Mouse (Mus musculus) embryonic facial prominence, embryonic 12.5 days (tissue): ENCODE data around the gene Tedc2. TPM values are rescaled to one million over a fixed set of nuclear protein-coding genes. Genes with fewer than 3 reads are reported as not detected.

Experiments
- ATAC-seq: fragments of 200-750 bp; cut with Nextera tagmentation; 2 replicates; pipeline ENCODE4 v1.8.0; 2017; ENCODE audit not compliant: insufficient number of reproducible peaks, insufficient read depth, low FRiP score, low TSS enrichment
- H3K27ac ChIP-seq: fragments of 300-500 bp; sonication (generic); 2 replicates; pipeline ENCODE4 v1.5.1; 2016; ENCODE audit warnings: mild to moderate bottlenecking
- H3K27me3 ChIP-seq: fragments of 300-500 bp; sonication (generic); 2 replicates; pipeline ENCODE4 v1.6.1; 2016; ENCODE audit warnings: mild to moderate bottlenecking, moderate library complexity
- H3K36me3 ChIP-seq: fragments of 300-500 bp; sonication (generic); 2 replicates; pipeline ENCODE4 v1.6.1; 2016; ENCODE audit warnings: mild to moderate bottlenecking
- H3K4me1 ChIP-seq: fragments of 300-500 bp; sonication (generic); 2 replicates; pipeline ENCODE4 v1.6.1; 2016
- H3K4me2 ChIP-seq: fragments of 300-500 bp; sonication (generic); replicated peaks from 2 replicates; pipeline ENCODE4 v1.6.1; 2016; ENCODE audit warnings: mild to moderate bottlenecking, moderate library complexity
- H3K4me3 ChIP-seq: fragments of 300-500 bp; sonication (generic); 2 replicates; pipeline ENCODE4 v1.5.1; 2016; ENCODE audit warnings: mild to moderate bottlenecking
- H3K9ac ChIP-seq: fragments of 300-500 bp; sonication (generic); 2 replicates; pipeline ENCODE4 v1.6.1; 2016; ENCODE audit warnings: mild to moderate bottlenecking, moderate library complexity
- H3K9me3 ChIP-seq: fragments of 300-500 bp; sonication (generic); 2 replicates; pipeline ENCODE4 v1.6.1; 2016; ENCODE audit warnings: mild to moderate bottlenecking, moderate library complexity
- WGBS: fragments of 180-500 bp; shearing (Covaris S2); methylation state at CpG from one replicate; pipeline ENCODE4 v1.1.7; 2016; 5-methylcytosine and 5-hydroxymethylcytosine counted together
- polyA plus RNA-seq: library from polyadenylated mRNA; unstranded; fragments of >200 nt; fragmentation: Nextera tagmentation; extraction: Ambion mirVana; gene quantifications from 2 replicates; pipeline ENCODE4 v1.2.1, GENCODE M21; 2016

Gene Tedc2
- polyA plus RNA-seq, 1 experiment from 2014 or later: 16.5 TPM

- no peaks in the 10 kb centered on the region for H3K36me3 ChIP-seq
- no peak for ATAC-seq
- H3K27ac ChIP-seq: no peak overlapping the region
- H3K4me2 ChIP-seq: peak overlapping the region; percentile 92
- peak overlapping the region; percentile 13; the same call in 1 of the 2 replicates for H3K9ac ChIP-seq
- H3K4me3 ChIP-seq: peak overlapping the region; percentile 63
- H3K27me3 ChIP-seq: no peaks in the 10 kb centered on the region
- H3K4me1 ChIP-seq: peaks cover 51% of the 10 kb centered on the region
- 75% methylated on average over 3 of the region's 3 CpGs for WGBS
- H3K9me3 ChIP-seq: no peaks in the 10 kb centered on the region
Observed at GRCm38 (mm10) chr17:24203611-24204534, 16.8 kb downstream of the Tedc2 start.

- Histone ChIP-seq H3K4me3 (no peak overlapping the region), H3K27ac (no peak overlapping the region), H3K4me1 (peaks cover 43% of the 10 kb centered on the region), H3K36me3 (no peaks in the 10 kb centered on the region), H3K4me2 (no peak overlapping the region), H3K9ac (no peak overlapping the region), H3K27me3 (no peaks in the 10 kb centered on the region), H3K9me3 (no peaks in the 10 kb centered on the region)
- no peak for ATAC-seq
- 52% methylated on average over 4 of the region's 4 CpGs for WGBS
Observed at GRCm38 (mm10) chr17:24203068-24203467, 17.6 kb downstream of the Tedc2 start.

GRCm38 (mm10) chr17:24201092-24201491 lies 19.6 kb downstream of the Tedc2 start:
- Histone ChIP-seq H3K4me3 (no peak overlapping the region), H3K9ac (no peak overlapping the region), H3K36me3 (no peaks in the 10 kb centered on the region), H3K4me1 (peaks cover 23% of the 10 kb centered on the region), H3K4me2 (no peak overlapping the region), H3K27ac (no peak overlapping the region), H3K9me3 (no peaks in the 10 kb centered on the region), H3K27me3 (no peaks in the 10 kb centered on the region)
- WGBS: 86% methylated on average over 4 of the region's 4 CpGs
- ATAC-seq: no peak

GRCm38 (mm10) chr17:24199741-24200140 lies 20.9 kb downstream of the Tedc2 start:
- Histone ChIP-seq H3K36me3 (no peaks in the 10 kb centered on the region), H3K4me3 (no peak overlapping the region), H3K27ac (no peak overlapping the region), H3K9ac (no peak overlapping the region), H3K4me2 (no peak overlapping the region), H3K9me3 (no peaks in the 10 kb centered on the region), H3K27me3 (no peaks in the 10 kb centered on the region), H3K4me1 (peaks cover 17% of the 10 kb centered on the region)
- no peak for ATAC-seq
- WGBS: 69% methylated on average over 4 of the region's 4 CpGs

GRCm38 (mm10) chr17:24199252-24199651 lies 21.4 kb downstream of the Tedc2 start:
- Histone ChIP-seq H3K27me3 (no peaks in the 10 kb centered on the region), H3K9ac (no peak overlapping the region), H3K27ac (no peak overlapping the region), H3K9me3 (no peaks in the 10 kb centered on the region), H3K4me3 (no peak overlapping the region), H3K4me1 (peaks cover 15% of the 10 kb centered on the region), H3K4me2 (no peak overlapping the region), H3K36me3 (no peaks in the 10 kb centered on the region)
- no peak for ATAC-seq
- 77% methylated on average over 4 of the region's 4 CpGs for WGBS

- Histone ChIP-seq H3K9ac (no peak overlapping the region), H3K4me2 (no peak overlapping the region), H3K27ac (no peak overlapping the region), H3K4me1 (peaks cover 7% of the 10 kb centered on the region), H3K9me3 (no peaks in the 10 kb centered on the region), H3K4me3 (no peak overlapping the region), H3K27me3 (no peaks in the 10 kb centered on the region), H3K36me3 (no peaks in the 10 kb centered on the region)
- no peak for ATAC-seq
- WGBS: 73% methylated on average over 15 of the region's 15 CpGs
Observed at GRCm38 (mm10) chr17:24197032-24197824, 23.4 kb downstream of the Tedc2 start.

GRCm38 (mm10) chr17:24195349-24195748 lies 25.3 kb downstream of the Tedc2 start:
- H3K9me3 ChIP-seq: no peaks in the 10 kb centered on the region
- peaks cover 7% of the 10 kb centered on the region for H3K4me1 ChIP-seq
- WGBS: 62% methylated on average over 2 of the region's 2 CpGs
- no peak overlapping the region for H3K4me3 ChIP-seq
- H3K27ac ChIP-seq: no peak overlapping the region
- H3K27me3 ChIP-seq: no peaks in the 10 kb centered on the region
- H3K36me3 ChIP-seq: no peaks in the 10 kb centered on the region
- no peak for ATAC-seq
- no peak overlapping the region for H3K4me2 ChIP-seq
- H3K9ac ChIP-seq: no peak overlapping the region

- Histone ChIP-seq H3K36me3 (peaks cover 1% of the 10 kb centered on the region), H3K9ac (no peak overlapping the region), H3K27me3 (no peaks in the 10 kb centered on the region), H3K4me3 (no peak overlapping the region), H3K27ac (no peak overlapping the region), H3K9me3 (no peaks in the 10 kb centered on the region), H3K4me2 (no peak overlapping the region), H3K4me1 (peaks cover 7% of the 10 kb centered on the region)
- ATAC-seq: no peak
- 79% methylated on average over 5 of the region's 5 CpGs for WGBS
Observed at GRCm38 (mm10) chr17:24193769-24194168, 26.9 kb downstream of the Tedc2 start.

GRCm38 (mm10) chr17:24193268-24193667 lies 27.4 kb downstream of the Tedc2 start:
- Histone ChIP-seq H3K9ac (no peak overlapping the region), H3K4me1 (peaks cover 7% of the 10 kb centered on the region), H3K4me2 (no peak overlapping the region), H3K9me3 (no peaks in the 10 kb centered on the region), H3K36me3 (peaks cover 4% of the 10 kb centered on the region), H3K4me3 (no peak overlapping the region), H3K27me3 (no peaks in the 10 kb centered on the region), H3K27ac (no peak overlapping the region)
- WGBS: 84% methylated on average over 8 of the region's 8 CpGs
- no peak for ATAC-seq

GRCm38 (mm10) chr17:24192848-24193247 lies 27.8 kb downstream of the Tedc2 start:
- no peak for ATAC-seq
- H3K9me3 ChIP-seq: no peaks in the 10 kb centered on the region

GRCm38 (mm10) chr17:24191481-24191880 lies 29.2 kb downstream of the Tedc2 start:
- Histone ChIP-seq H3K4me1 (peaks cover 7% of the 10 kb centered on the region), H3K27ac (no peak overlapping the region)

More at GRCm38 (mm10) chr17:24192848-24193247, 27.8 kb downstream of the Tedc2 start:
- peaks cover 7% of the 10 kb centered on the region for H3K4me1 ChIP-seq
- H3K27me3 ChIP-seq: no peaks in the 10 kb centered on the region
- H3K36me3 ChIP-seq: peaks cover 4% of the 10 kb centered on the region
- no peak overlapping the region for H3K9ac ChIP-seq
- WGBS: 72% methylated on average over 8 of the region's 8 CpGs
- H3K27ac ChIP-seq: no peak overlapping the region
- no peak overlapping the region for H3K4me3 ChIP-seq
- H3K4me2 ChIP-seq: no peak overlapping the region

GRCm38 (mm10) chr17:24190934-24191333 lies 29.7 kb downstream of the Tedc2 start:
- Histone ChIP-seq H3K27me3 (no peaks in the 10 kb centered on the region), H3K4me2 (no peak overlapping the region), H3K36me3 (peaks cover 6% of the 10 kb centered on the region), H3K9me3 (no peaks in the 10 kb centered on the region), H3K4me3 (no peak overlapping the region), H3K27ac (no peak overlapping the region), H3K9ac (no peak overlapping the region), H3K4me1 (peaks cover 7% of the 10 kb centered on the region)
- ATAC-seq: no peak
- WGBS: 78% methylated on average over 2 of the region's 2 CpGs

More at GRCm38 (mm10) chr17:24191481-24191880, 29.2 kb downstream of the Tedc2 start:
- Histone ChIP-seq H3K9me3 (no peaks in the 10 kb centered on the region), H3K4me2 (no peak overlapping the region), H3K9ac (no peak overlapping the region), H3K36me3 (peaks cover 4% of the 10 kb centered on the region), H3K4me3 (no peak overlapping the region), H3K27me3 (no peaks in the 10 kb centered on the region)
- 76% methylated on average over 4 of the region's 4 CpGs for WGBS
- no peak for ATAC-seq
